Mouse (Mus musculus) kidney, embryonic 16.5 days (tissue): Measurements from ENCODE around the gene Tssk4. TPM values are rescaled to one million over a fixed set of nuclear protein-coding genes. Genes with fewer than 3 reads are reported as not detected.

Experiments
- ATAC-seq: fragments of 200-750 bp; cut with Nextera tagmentation; 2 replicates; pipeline ENCODE4 v1.8.0; 2017; ENCODE audit warnings: moderate TSS enrichment; ENCODE audit not compliant: low FRiP score, low TSS enrichment
- H3K27ac ChIP-seq: fragments of 300-500 bp; sonication (generic); 2 replicates; pipeline ENCODE4 v1.5.1; 2014; ENCODE audit warnings: low read length
- H3K27me3 ChIP-seq: fragments of 300-500 bp; sonication (generic); 2 replicates; pipeline ENCODE4 v1.6.1; 2014; ENCODE audit warnings: low read length, control low read depth, mixed read lengths; ENCODE audit not compliant: insufficient read depth
- H3K36me3 ChIP-seq: fragments of 300-500 bp; sonication (generic); 2 replicates; pipeline ENCODE4 v1.6.1; 2014; ENCODE audit warnings: low read length, control low read depth, mixed read lengths; ENCODE audit not compliant: insufficient read depth
- H3K4me1 ChIP-seq: fragments of 300-500 bp; sonication (generic); 2 replicates; pipeline ENCODE4 v1.6.1; 2014; ENCODE audit warnings: low read length, control low read depth, mixed read lengths; ENCODE audit not compliant: insufficient read depth
- H3K4me2 ChIP-seq: fragments of 300-500 bp; sonication (generic); replicated peaks from 2 replicates; pipeline ENCODE4 v1.6.1; 2014; ENCODE audit warnings: low read depth, low read length
- H3K4me3 ChIP-seq: fragments of 300-500 bp; sonication (generic); 2 replicates; pipeline ENCODE4 v1.5.1; 2014; ENCODE audit warnings: mild to moderate bottlenecking, low read length
- H3K9ac ChIP-seq: fragments of 300-500 bp; sonication (generic); replicated peaks from 2 replicates; pipeline ENCODE4 v1.6.1; 2014; ENCODE audit warnings: low read length
- H3K9me3 ChIP-seq: fragments of 300-500 bp; sonication (generic); 2 replicates; pipeline ENCODE4 v1.6.1; 2016; ENCODE audit warnings: low read length, control low read depth
- WGBS: fragments of 180-500 bp; shearing (Covaris S2); extraction: QIAGEN DNeasy Blood & Tissue Kit; methylation state at CpG from one replicate; pipeline ENCODE4 v1.1.7; 2014; 5-methylcytosine and 5-hydroxymethylcytosine counted together
- polyA plus RNA-seq: library from polyadenylated mRNA; unstranded; fragments of >200 nt; fragmentation: Nextera tagmentation; extraction: Ambion mirVana; gene quantifications from 2 replicates; pipeline ENCODE4 v1.2.1, GENCODE M21; 2015

Tssk4 gene
- polyA plus RNA-seq, 1 experiment from 2014 or later: 1.1 TPM

GRCm38 (mm10) chr14:55671486-55671832 lies 21.5 kb downstream of the Tssk4 start:
- H3K4me2 ChIP-seq: peak overlapping the region; percentile 74
- H3K9me3 ChIP-seq: no peaks in the 10 kb centered on the region
- H3K4me3 ChIP-seq: peak overlapping the region; percentile 94
- H3K9ac ChIP-seq: peak overlapping the region; percentile 88
- ATAC-seq: peak; percentile 68
- peaks cover 23% of the 10 kb centered on the region for H3K36me3 ChIP-seq
- peak overlapping the region; percentile 87 for H3K27ac ChIP-seq
- H3K4me1 ChIP-seq: peaks cover 15% of the 10 kb centered on the region
- under 1% methylated on average over 12 of the region's 12 CpGs for WGBS
- no peaks in the 10 kb centered on the region for H3K27me3 ChIP-seq

GRCm38 (mm10) chr14:55671833-55672740 lies 22.1 kb downstream of the Tssk4 start, which contains the start of the genes Gmpr2 and Nedd8:
Gene Gmpr2 (plus strand): TSS chr14:55671941.
Gene Nedd8 (minus strand): TSS chr14:55672124.
- ATAC-seq: peak; percentile 99
- peaks cover 15% of the 10 kb centered on the region for H3K4me1 ChIP-seq
- peak within 1 kb of the TSS; percentile 94 for H3K4me3 ChIP-seq
- WGBS: under 1% methylated on average over 38 of the region's 38 CpGs
- peak within 1 kb of the TSS; percentile 87 for H3K27ac ChIP-seq
- H3K9me3 ChIP-seq: no peaks in the 10 kb centered on the region
- peak within 1 kb of the TSS; percentile 88 for H3K9ac ChIP-seq
- peaks cover 26% of the 10 kb centered on the region for H3K36me3 ChIP-seq
- no peaks in the 10 kb centered on the region for H3K27me3 ChIP-seq
- H3K4me2 ChIP-seq: peak within 1 kb of the TSS; percentile 74

DNA sequence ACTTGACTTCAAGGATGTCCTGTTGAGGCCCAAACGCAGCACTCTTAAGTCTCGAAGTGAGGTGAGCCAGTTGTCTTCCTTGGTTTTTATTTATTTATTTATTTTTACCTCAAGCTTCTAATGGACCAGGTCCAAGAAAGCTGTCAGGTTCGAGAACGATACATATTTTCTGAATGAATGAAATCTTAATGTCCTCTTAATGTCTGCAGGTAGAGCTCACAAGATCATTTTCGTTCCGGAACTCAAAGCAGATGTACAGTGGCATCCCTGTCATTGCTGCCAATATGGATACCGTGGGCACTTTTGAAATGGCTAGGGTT lies 22.7 kb downstream of the Tssk4 start:
- 77% methylated on average over 7 of the region's 7 CpGs for WGBS
- Histone ChIP-seq H3K27ac (peak overlapping the region; percentile 13; the same call in 1 of the 2 replicates), H3K4me1 (peaks cover 15% of the 10 kb centered on the region), H3K4me2 (peak overlapping the region; percentile 74), H3K36me3 (peaks cover 32% of the 10 kb centered on the region), H3K4me3 (peak overlapping the region; percentile 94), H3K9ac (peak overlapping the region; percentile 61), H3K27me3 (no peaks in the 10 kb centered on the region), H3K9me3 (no peaks in the 10 kb centered on the region)
- no peak for ATAC-seq

DNA sequence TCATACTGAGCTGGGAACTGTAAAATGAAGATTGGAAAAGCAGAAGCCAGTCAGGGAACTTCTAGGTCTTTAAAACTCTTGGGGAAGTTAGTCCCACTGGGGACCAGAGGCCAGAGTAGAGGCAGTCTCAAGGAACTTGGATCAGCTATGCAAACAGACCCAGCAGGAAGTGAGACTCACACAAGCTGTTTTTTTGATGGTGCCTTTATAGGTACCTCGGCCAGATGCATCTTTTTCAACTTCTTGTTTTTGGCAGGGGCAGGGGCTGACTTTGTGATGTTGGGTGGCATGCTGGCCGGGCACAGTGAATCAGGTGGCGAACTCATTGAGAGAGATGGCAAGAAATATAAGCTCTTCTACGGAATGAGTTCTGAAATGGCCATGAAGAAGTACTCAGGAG lies 27.6 kb downstream of the Tssk4 start:
- peaks cover 51% of the 10 kb centered on the region for H3K36me3 ChIP-seq
- WGBS: 90% methylated on average over 4 of the region's 4 CpGs
- H3K27me3 ChIP-seq: no peaks in the 10 kb centered on the region
- H3K4me2 ChIP-seq: no peak overlapping the region
- no peak overlapping the region for H3K27ac ChIP-seq
- no peaks in the 10 kb centered on the region for H3K9me3 ChIP-seq
- peaks cover 16% of the 10 kb centered on the region for H3K4me1 ChIP-seq
- H3K4me3 ChIP-seq: no peak overlapping the region
- H3K9ac ChIP-seq: no peak overlapping the region
- no peak for ATAC-seq

DNA sequence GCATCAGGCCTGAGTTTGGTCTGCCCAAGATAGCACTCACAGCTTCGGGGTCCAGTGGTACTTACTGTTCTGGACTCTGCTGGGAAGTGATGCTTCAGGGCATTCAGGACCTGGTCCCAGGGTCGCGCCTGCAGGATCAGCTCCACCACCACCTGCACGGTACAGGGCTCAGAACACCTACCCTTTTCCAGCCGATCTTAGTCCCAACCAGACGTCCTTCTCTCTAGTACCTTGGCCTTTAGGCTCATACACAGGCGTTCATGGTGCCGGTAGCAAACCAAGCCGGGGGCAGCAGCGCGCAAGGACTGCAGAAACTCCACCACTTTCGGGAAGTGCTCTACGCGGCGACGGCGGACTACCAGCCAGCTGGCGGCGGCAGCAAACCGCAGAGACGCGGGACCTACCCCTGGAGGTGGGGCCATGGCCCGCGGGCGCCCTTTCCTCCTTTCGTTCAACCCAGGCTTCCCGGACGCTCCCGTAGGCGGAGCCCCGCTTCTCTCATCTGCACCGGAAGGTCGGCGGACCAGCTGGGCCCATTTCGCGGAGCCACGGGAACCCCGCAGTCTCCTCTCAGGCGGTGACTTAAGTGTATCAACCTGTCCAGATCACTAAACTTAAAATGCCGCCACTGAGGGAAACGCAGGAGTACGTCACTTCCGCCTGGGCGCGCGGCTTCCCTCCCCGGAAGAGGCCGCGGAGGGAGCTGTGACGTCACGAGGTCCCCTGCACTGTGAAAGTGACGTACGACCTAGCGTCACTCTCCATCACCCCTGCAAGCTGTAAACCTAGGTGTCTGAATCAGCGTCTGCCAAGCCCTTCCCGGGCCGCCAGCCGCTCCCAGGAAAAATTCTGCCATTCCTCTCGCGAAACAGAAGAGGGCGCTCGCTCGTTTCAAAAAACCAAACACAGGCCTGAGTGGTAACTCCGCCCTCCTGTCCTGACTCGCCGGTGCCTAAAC lies 31.5 kb downstream of the Tssk4 start, which contains the start of gene Tinf2:
TSS of gene Tinf2 (minus strand) at position 661 of the 958 bp plus-strand sequence.
- Histone ChIP-seq H3K4me1 (peaks cover 12% of the 10 kb centered on the region; the same call in 1 of the 2 replicates), H3K4me2 (peak within 1 kb of the TSS; percentile 78), H3K36me3 (peaks cover 37% of the 10 kb centered on the region), H3K9me3 (no peaks in the 10 kb centered on the region), H3K9ac (peak within 1 kb of the TSS; percentile 83), H3K27me3 (no peaks in the 10 kb centered on the region), H3K27ac (peak within 1 kb of the TSS; percentile 90), H3K4me3 (peak within 1 kb of the TSS; percentile 70)
- ATAC-seq: peak; percentile 98
- WGBS: under 1% methylated on average over 66 of the region's 66 CpGs

DNA sequence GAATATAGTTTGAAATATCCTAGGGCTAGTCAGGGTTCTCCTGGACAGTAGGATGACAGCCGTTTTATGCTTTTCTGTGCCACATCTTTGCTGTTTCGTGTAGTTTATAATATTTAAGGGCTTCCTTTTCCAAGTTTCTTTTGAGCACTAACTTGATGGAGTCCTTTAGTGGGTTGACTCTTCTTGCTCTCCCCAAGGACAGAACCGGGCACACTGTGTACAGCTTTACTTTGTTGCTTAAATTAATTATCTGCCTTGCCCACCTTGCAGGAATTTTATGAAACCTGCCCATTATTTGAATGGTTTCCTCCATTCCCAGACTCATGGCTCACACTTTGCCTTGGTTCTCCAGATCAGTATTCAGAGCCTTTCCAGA lies 32.1 kb downstream of the Tssk4 start:
- peak; percentile 16 for ATAC-seq
- H3K4me2 ChIP-seq: peak overlapping the region; percentile 78
- peaks cover 31% of the 10 kb centered on the region for H3K36me3 ChIP-seq
- H3K27me3 ChIP-seq: no peaks in the 10 kb centered on the region
- H3K9me3 ChIP-seq: no peaks in the 10 kb centered on the region
- peak overlapping the region; percentile 70 for H3K4me3 ChIP-seq
- H3K4me1 ChIP-seq: peaks cover 12% of the 10 kb centered on the region; the same call in 1 of the 2 replicates
- peak overlapping the region; percentile 83 for H3K9ac ChIP-seq
- peak overlapping the region; percentile 90; the same call in 1 of the 2 replicates for H3K27ac ChIP-seq
- 14% methylated on average over 3 of the region's 3 CpGs for WGBS

- WGBS: 50% methylated on average over 10 of the region's 10 CpGs
- no peak overlapping the region for H3K9ac ChIP-seq
- H3K27me3 ChIP-seq: no peaks in the 10 kb centered on the region
- no peaks in the 10 kb centered on the region for H3K36me3 ChIP-seq
- no peaks in the 10 kb centered on the region for H3K4me1 ChIP-seq
- no peak overlapping the region for H3K4me2 ChIP-seq
- no peak overlapping the region for H3K27ac ChIP-seq
- H3K4me3 ChIP-seq: no peak overlapping the region
- no peaks in the 10 kb centered on the region for H3K9me3 ChIP-seq
- ATAC-seq: no peak
Observed at GRCm38 (mm10) chr14:55689433-55689832, 39.4 kb downstream of the Tssk4 start.

- H3K27me3 ChIP-seq: no peaks in the 10 kb centered on the region
- H3K4me1 ChIP-seq: peaks cover 10% of the 10 kb centered on the region; the same call in 1 of the 2 replicates
- 82% methylated on average over 4 of the region's 4 CpGs for WGBS
- no peak overlapping the region for H3K4me2 ChIP-seq
- H3K9ac ChIP-seq: no peak overlapping the region
- H3K9me3 ChIP-seq: no peaks in the 10 kb centered on the region
- ATAC-seq: no peak
- no peak overlapping the region for H3K27ac ChIP-seq
- H3K4me3 ChIP-seq: no peak overlapping the region
- H3K36me3 ChIP-seq: no peaks in the 10 kb centered on the region
Observed at GRCm38 (mm10) chr14:55697226-55697625, 47.2 kb downstream of the Tssk4 start.

DNA sequence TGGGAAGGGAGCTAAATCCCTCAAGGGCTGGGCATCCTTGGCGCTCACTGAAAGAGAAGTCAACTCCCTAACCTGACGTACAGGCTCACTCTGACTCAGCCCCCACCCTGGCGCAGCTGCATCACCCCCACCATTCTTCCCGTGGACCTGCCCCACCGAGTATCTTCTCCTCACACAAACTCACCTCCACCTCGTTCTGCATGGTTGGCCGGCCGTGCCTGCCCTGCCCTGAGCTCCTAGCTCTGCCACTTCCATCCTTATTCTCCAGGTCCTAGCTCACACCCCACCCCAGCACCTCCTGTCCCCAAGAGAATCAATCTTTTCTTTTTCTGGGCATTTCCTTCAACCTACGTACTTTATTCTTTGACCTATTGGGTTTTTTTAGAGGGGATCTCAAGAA lies 51.1 kb downstream of the Tssk4 start:
- Histone ChIP-seq H3K4me1 (peaks cover 16% of the 10 kb centered on the region; the same call in 1 of the 2 replicates), H3K27me3 (no peaks in the 10 kb centered on the region), H3K4me3 (no peak overlapping the region), H3K9ac (no peak overlapping the region), H3K4me2 (no peak overlapping the region), H3K9me3 (no peaks in the 10 kb centered on the region), H3K27ac (no peak overlapping the region), H3K36me3 (no peaks in the 10 kb centered on the region)
- 30% methylated on average over 9 of the region's 9 CpGs for WGBS
- peak; percentile 71 for ATAC-seq
